Mouse (Mus musculus) lung, adult 2 months (tissue): Measurements from ENCODE around the gene Faap100. TPM values are rescaled to one million over a fixed set of nuclear protein-coding genes. Genes with fewer than 3 reads are reported as not detected.
A peak's percentile ranks its signal among the peaks of the same experiment; 100 is the strongest.

Experiments used
- DNase-seq: peaks from one replicate; pipeline ENCODE4 v3.0.0; 2022
- H3K4me1 ChIP-seq: fragments of 200-500 bp; 2 replicates; pipeline ENCODE4 v1.6.1; 2011; ENCODE audit warnings: low read length; ENCODE audit not compliant: control insufficient read depth, insufficient read depth
- H3K4me3 ChIP-seq: fragments of 200-500 bp; replicated peaks from 2 replicates; pipeline ENCODE3; 2011; ENCODE audit warnings: low read depth, mild to moderate bottlenecking, control low read depth, low read length; ENCODE audit errors: extremely low read depth
- CTCF ChIP-seq: fragments of 200-500 bp; IDR thresholded peaks from 2 replicates; pipeline ENCODE4 v1.5.1; 2011; ENCODE audit warnings: mild to moderate bottlenecking, low read length, control low read depth; ENCODE audit not compliant: insufficient read depth
- POLR2A ChIP-seq: fragments of 200-500 bp; IDR thresholded peaks from 2 replicates; pipeline ENCODE4 v1.6.1; 2011; ENCODE audit warnings: low read depth, mild to moderate bottlenecking, control low read depth, low read length, borderline replicate concordance; ENCODE audit errors: extremely low read depth
- WGBS: fragments of 180-500 bp; shearing (Covaris S2); methylation state at CpG from one replicate; pipeline ENCODE4 v1.1.7; 2018; 5-methylcytosine and 5-hydroxymethylcytosine counted together
- polyA plus RNA-seq: library from polyadenylated mRNA; depleted of rRNA; stranded (reverse); fragments of >200 nt; gene quantifications from 2 replicates; pipeline ENCODE4 v1.2.3, GENCODE M21; 2012

Gene Faap100
- polyA plus RNA-seq, 1 experiment, result 67.1 TPM

DNA sequence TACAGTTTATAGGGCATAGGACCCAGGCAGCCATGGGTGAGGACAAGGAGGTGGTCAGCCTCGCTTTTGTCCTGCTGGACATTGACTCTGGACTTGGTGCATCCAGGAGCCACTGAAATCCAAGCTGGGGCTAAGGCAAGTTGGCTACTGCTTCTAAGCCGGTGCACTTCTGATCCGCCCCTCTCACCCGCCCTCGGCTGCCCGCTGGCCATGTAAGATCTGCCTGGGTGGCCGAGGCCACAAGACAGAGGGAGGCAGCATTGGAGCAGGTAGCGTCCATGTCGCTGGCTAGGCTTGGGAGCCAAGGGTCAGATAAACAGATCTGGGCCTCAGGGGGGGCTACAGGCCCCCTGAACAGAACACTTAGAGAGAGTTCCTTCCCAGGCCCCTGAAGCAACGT, 17.3 kb downstream of the Faap100 start, which contains the start of gene Fscn2:
Fscn2 (plus strand) TSS at position 240 of the 400 bp plus-strand sequence.
- no peak for DNase-seq
- TF ChIP-seq CTCF, result no peak
- TF ChIP-seq POLR2A, result no peak
- Histone ChIP-seq H3K4me3 (no peak within 1 kb of the TSS), H3K4me1 (0 out of 2 replicates have a peak, but pooled peaks cover 2% of the 10 kb centered on the region)
- WGBS, result 81% methylated on average over 10 of the region's 10 CpGs

DNA sequence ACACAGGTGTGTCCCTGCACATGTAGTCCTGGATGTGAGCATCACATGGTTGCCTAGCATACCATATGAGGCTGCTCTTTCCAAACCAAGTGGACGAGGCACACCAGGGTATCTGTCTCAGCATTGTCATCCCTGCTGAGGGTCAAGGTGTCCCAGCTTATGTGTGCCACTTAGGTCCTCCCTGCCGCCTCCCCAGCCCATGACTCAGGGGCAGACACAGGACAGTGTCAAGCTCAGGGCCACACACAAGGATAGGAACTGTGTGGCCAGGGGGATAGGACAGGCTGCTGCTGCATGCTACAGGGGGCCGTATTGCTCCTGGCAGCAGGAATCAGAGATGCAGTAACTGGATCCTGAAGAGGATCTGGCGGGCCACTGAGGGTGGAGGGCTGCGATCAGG, 17.8 kb downstream of the Faap100 start:
- Histone ChIP-seq H3K4me3 (no peak overlapping the region), H3K4me1 (0 out of 2 replicates have a peak, but pooled peaks cover 2% of the 10 kb centered on the region)
- 91% methylated on average over 5 of the region's 5 CpGs for WGBS
- TF ChIP-seq POLR2A, result no peak
- no peak for TF ChIP-seq CTCF
- no peak for DNase-seq

DNA sequence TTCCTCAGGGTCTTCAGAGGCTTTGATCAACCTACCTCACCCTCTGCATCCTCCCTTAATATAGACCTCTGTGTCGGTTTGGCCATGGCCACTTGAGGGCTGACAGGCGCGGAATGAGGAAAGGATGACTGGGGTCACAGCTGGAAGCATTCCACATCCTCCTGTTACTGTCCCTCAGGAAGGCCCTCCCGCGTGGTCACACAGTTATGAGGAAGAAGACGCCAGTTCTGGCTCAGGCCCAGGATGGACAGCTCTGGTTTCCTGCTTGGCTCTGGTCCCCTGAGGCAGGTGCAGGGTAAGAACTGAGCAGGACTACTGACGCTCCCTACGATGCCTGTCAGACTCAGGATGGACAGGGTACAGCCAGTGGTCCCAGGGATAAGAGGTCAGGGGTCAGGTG, 18.5 kb downstream of the Faap100 start:
- TF ChIP-seq POLR2A (no peak), CTCF (no peak)
- Histone ChIP-seq H3K4me1 (0 out of 2 replicates have a peak, but pooled peaks cover 2% of the 10 kb centered on the region), H3K4me3 (no peak overlapping the region)
- no peak for DNase-seq
- 23% methylated on average over 8 of the region's 8 CpGs for WGBS

DNA sequence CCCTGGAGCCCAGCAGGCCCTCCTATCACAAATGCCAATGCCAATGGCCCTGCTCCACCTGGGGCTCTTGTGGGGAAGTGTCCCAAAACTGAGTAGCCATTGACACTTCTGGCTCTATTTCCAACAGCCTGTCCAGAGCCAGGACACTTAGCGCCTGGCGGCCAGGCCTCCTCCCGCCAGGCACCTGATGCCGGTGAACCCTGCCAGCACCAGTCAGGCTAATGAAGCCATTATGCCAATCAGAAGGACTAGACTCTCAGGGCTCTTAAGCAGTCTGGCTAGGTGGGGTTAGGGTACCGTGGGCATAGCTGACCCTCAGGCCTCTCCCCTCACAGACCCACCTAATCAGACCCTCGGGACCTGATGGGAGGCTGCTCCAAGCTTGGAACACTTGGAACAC, 19.2 kb downstream of the Faap100 start:
- DNase-seq, result no peak
- WGBS, result 76% methylated on average over 6 of the region's 6 CpGs
- TF ChIP-seq CTCF (no peak), POLR2A (no peak)
- no peak overlapping the region for H3K4me3 ChIP-seq
- H3K4me1 ChIP-seq, result 0 out of 2 replicates have a peak, but pooled peaks cover 2% of the 10 kb centered on the region

DNA sequence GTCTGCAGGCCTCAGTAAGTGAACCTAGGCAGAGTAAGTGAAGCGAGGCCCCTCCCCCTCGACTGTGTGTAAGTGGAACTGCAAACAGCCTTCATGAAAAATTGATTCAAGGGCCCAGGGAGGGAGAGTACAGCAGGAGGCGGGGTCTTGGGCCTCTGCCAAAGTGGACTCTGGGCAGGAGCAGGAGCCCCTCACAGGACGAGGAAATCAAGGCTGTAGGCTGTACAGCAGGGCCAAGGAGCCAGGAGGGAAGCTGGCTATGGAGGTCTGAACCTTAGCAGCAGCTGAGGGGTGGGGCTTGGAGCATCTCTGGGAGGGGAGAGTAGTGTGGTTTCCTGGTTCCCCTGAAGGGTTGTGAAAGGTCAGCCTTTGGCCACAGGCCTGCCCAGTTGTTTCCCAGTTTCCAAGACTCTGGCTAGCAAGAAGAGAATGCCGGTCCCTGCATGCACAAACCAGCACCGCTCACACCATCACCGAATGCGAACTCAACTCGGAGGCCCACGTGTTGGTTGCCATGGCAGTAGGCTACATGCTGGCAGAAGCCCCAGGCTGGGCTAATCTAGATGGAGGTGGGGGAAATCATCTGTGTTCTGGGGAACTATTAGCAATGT, 20.7 kb downstream of the Faap100 start:
- TF ChIP-seq POLR2A, result no peak
- TF ChIP-seq CTCF, result no peak
- WGBS, result 21% methylated on average over 10 of the region's 10 CpGs
- no peak overlapping the region for H3K4me3 ChIP-seq
- H3K4me1 ChIP-seq, result peaks cover 12% of the 10 kb centered on the region
- peak; percentile 73 for DNase-seq

DNA sequence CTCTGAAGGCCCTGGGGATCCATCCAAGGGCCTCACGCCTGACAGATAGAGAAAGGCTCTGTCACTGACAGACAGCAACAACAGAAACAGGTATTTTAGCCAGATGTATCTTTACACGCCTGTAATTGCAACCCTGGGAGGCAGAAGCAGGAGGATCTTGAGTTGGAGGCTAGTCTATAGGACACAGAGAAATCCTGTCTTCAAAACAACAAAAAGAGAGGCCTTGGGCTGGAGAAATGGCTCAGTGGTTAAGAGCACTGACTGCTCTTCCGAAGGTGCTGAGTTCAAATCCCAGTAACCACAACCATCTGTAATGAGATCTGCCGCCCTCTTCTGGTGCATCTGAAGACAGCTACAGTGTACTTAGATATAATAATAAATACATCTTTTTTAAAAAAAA, 21.7 kb downstream of the Faap100 start:
- Histone ChIP-seq H3K4me3 (no peak overlapping the region), H3K4me1 (peaks cover 17% of the 10 kb centered on the region)
- no peak for TF ChIP-seq CTCF
- TF ChIP-seq POLR2A, result no peak
- WGBS, result 91% methylated on average over 4 of the region's 4 CpGs
- DNase-seq, result no peak

DNA sequence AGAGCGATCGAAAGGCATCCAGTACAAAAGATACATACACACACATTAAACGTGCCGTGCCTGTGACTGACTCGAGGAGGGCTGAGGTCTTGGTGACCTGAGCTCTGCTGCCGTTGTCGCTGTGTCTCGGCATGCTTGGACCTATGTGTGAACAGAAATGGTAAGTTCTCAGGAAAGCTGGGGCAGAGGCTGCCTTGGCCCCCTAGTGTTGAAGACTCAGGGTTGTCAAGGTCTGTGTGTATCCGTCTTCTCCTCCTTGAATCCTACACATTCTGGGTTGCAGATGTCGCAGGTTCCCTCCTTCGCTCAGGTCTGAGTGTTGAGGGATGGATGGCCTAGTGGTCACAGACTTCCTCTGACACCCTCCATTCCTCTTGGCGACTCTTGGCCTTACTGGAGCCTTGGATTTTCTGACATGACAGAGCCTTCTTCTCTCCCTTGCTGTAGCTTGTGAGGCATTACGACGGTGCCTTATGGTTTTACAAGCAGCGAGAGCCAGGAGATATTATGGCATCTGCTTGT, 22.2 kb downstream of the Faap100 start:
- Histone ChIP-seq H3K4me3 (no peak overlapping the region), H3K4me1 (peaks cover 18% of the 10 kb centered on the region)
- TF ChIP-seq POLR2A, result no peak
- no peak for TF ChIP-seq CTCF
- WGBS, result 83% methylated on average over 15 of the region's 15 CpGs
- DNase-seq, result no peak

DNA sequence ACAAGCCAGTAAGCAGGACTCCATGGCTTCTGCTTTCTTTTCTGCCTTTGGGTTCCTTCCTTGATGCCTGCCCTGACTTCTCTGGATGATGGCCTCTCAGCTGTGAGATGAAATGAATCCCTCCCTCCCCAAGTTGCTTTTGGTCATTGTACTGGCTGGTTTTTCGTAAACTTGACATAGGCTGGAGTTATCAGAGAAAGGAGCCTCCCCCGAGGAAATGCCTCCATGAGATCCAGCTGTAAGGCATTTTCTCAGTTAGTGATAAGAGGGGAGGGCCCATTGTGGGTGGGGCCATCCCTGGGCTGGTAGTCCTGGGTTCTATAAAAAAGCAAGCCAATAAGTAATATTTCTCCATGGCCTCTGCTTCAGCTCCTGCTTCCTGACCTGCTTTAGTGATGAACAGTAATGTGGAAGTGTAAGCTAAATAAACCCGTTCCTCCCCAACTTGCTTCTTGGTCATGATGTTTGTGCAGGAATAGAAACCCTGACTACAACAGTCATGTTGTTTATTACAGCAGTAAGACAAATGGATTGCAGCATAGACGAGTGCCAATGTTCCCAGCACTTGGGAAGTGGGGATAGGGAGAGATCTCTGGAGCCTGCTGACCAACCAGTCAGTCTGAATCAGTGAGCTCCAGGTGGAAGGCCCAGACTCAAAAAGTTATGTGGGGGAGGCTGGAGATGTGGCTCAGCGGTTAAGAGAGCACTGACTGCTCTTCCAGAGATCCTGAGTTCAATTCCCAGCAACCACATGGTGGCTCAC, 23.1 kb downstream of the Faap100 start:
- TF ChIP-seq CTCF, result no peak
- TF ChIP-seq POLR2A, result no peak
- no peak for DNase-seq
- Histone ChIP-seq H3K4me1 (peaks cover 27% of the 10 kb centered on the region), H3K4me3 (no peak overlapping the region)
- 37% methylated on average over 5 of the region's 5 CpGs for WGBS

DNA sequence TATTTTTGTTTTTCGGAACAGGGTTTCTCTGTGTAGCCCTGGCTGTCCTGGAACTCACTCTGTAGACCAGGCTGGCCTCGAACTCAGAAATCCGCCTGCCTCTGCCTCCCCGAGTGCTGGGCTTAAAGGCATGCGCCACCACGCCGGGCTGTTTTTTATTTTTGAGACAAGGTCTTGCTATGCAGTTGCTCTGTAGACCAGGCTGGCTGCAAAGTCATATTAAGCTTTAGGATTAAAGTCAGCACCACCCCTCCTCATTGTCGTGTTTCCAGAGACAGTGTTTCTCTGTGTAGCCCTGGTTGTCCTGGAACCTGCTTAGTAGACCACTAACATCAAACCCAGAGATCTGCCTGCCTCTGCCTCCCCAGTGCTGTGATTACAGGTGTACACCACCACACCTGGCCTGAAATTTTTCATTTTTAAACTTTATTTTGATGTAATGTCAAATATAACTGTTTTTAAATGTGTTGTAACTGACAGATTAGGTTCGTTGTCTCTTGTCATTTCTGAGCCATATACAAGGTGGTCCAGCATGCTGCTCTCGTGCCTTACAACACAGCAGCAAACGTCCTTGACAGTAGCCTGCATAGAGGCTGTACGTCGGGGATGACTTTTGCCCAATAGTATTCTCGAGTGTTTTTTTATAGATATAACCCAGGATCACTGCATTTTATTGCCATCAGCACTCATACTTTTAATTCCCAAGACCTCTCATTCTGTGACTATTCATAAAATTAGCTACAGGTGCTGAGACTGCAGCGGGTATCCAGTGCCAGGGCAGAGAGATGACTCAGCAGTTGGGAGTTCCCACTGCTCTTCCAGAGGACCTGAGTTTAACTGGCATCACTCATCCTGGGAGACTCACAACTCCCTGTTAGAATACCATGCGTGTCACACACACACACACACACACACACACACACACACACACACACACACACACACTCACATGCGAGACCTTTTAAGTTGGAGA, 24.0 kb downstream of the Faap100 start:
- TF ChIP-seq POLR2A (no peak), CTCF (no peak)
- 79% methylated on average over 17 of the region's 17 CpGs for WGBS
- Histone ChIP-seq H3K4me1 (peaks cover 28% of the 10 kb centered on the region), H3K4me3 (no peak overlapping the region)
- DNase-seq, result no peak
